Mouse (Mus musculus) midbrain, embryonic 11.5 days (tissue): ENCODE data around the gene Prl2c3. TPM values are rescaled to one million over a fixed set of nuclear protein-coding genes. Genes with fewer than 3 reads are reported as not detected.
"Not testable (repeated sequence)": the region's sequence is repeated elsewhere in the genome, so short reads cannot be mapped to it uniquely, and the experiment has no call there.

Experiments used
- ATAC-seq: fragments of 200-750 bp; cut with Nextera tagmentation; 2 replicates; pipeline ENCODE4 v1.8.0; 2017; ENCODE audit warnings: moderate TSS enrichment, moderate library complexity; ENCODE audit not compliant: low FRiP score
- DNase-seq: peaks from one replicate; pipeline ENCODE4 v3.0.0; 2015; ENCODE audit warnings: low spot score; ENCODE audit errors: missing footprints
- H3K27ac ChIP-seq: fragments of 300-500 bp; sonication (generic); 2 replicates; pipeline ENCODE4 v1.5.1; 2014; ENCODE audit warnings: low read depth, low read length
- H3K27me3 ChIP-seq: fragments of 300-500 bp; sonication (generic); 2 replicates; pipeline ENCODE4 v1.6.1; 2014; ENCODE audit warnings: mild to moderate bottlenecking, low read length, moderate library complexity, mixed read lengths; ENCODE audit not compliant: control insufficient read depth, insufficient read depth
- H3K36me3 ChIP-seq: fragments of 300-500 bp; sonication (generic); 2 replicates; pipeline ENCODE4 v1.6.1; 2014; ENCODE audit warnings: mild to moderate bottlenecking, low read length, moderate library complexity, mixed read lengths; ENCODE audit not compliant: control insufficient read depth, insufficient read depth
- H3K4me1 ChIP-seq: fragments of 300-500 bp; sonication (generic); 2 replicates; pipeline ENCODE4 v1.6.1; 2014; ENCODE audit warnings: low read length; ENCODE audit not compliant: control insufficient read depth, insufficient read depth
- H3K4me2 ChIP-seq: fragments of 300-500 bp; sonication (generic); 2 replicates; pipeline ENCODE4 v1.6.1; 2014; ENCODE audit warnings: mild to moderate bottlenecking, moderate library complexity
- H3K4me3 ChIP-seq: fragments of 300-500 bp; sonication (generic); 2 replicates; pipeline ENCODE4 v1.5.1; 2014; ENCODE audit warnings: low read depth, low read length
- H3K9ac ChIP-seq: fragments of 300-500 bp; sonication (generic); 2 replicates; pipeline ENCODE4 v1.6.1; 2014; ENCODE audit warnings: low read length
- H3K9me3 ChIP-seq: fragments of 300-500 bp; sonication (generic); 2 replicates; pipeline ENCODE4 v1.6.1; 2016; ENCODE audit warnings: low read length; ENCODE audit not compliant: control insufficient read depth
- WGBS: fragments of 180-500 bp; shearing (Covaris S2); extraction: QIAGEN DNeasy Blood & Tissue Kit; methylation state at CpG from one replicate; pipeline ENCODE4 v1.1.7; 2014; 5-methylcytosine and 5-hydroxymethylcytosine counted together
- polyA plus RNA-seq: library from polyadenylated mRNA; unstranded; fragments of >200 nt; fragmentation: Nextera tagmentation; extraction: Ambion mirVana; gene quantifications from 2 replicates; pipeline ENCODE4 v1.2.1, GENCODE M21; 2014

The Prl2c3 gene
- polyA plus RNA-seq, 1 experiment from 2014 or later, result not detected

DNA sequence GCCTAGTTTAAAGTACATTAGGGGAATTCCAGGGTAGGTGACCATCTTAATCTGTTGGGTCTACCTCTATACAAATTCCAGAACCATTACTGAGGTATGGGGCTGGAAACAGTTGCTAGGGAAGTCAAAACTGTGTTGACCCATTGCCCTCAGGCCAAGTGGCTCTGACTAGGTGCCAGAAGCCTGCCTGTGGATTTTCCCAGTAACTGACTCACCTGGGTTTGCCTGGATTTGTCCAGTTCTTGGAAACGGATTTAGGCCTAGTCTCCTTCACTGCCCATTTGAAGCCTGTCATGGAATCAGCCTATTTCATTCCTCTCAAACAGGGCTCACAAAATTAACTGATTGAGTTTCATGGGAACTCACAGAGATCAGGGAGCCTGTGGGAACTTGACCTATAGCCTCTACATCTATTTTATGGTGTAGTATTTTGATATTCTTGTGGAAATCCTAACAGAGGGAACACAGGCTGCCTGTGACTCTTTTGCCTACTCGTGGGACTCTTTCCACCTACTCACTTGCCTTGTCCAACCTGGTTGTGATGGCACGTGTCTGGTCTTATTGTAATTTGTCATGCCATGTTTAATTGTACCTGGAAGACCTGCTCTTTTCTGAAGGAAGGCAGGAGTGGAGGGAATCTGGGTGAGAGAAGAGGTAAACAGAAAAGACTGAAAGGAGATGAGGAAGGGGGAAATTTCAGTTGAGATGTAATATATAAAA lies 9.1 kb upstream of the Prl2c3 start:
- not testable (repeated sequence) for H3K4me2 ChIP-seq, H3K9me3 ChIP-seq, ATAC-seq, H3K27ac ChIP-seq, H3K4me1 ChIP-seq, H3K9ac ChIP-seq, H3K36me3 ChIP-seq, H3K4me3 ChIP-seq, DNase-seq, H3K27me3 ChIP-seq
- 65% methylated on average over 3 of the region's 3 CpGs for WGBS

DNA sequence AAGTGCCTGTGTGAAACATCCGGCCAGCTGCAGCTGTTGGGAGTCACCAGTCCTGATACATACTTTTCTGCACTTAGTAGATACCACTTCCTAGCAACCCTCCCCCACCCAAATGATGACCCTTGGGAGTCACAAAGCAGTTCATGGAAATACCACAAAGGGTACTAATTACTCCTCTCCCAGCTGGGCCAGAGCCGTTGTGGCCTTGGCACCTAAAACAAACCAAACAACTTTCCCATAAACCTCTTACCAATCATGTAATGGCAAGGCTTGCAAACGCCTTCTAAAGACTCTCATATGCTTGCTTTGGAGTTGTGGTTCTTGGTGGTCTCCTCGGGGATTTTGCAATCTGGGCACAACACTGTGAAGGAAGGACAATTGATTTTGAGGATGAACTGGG lies 6.6 kb upstream of the Prl2c3 start:
- H3K27me3 ChIP-seq, H3K4me1 ChIP-seq, H3K9ac ChIP-seq, H3K4me2 ChIP-seq, H3K9me3 ChIP-seq, H3K36me3 ChIP-seq, H3K4me3 ChIP-seq, H3K27ac ChIP-seq, DNase-seq: not testable (repeated sequence)
- 0 out of 2 replicates have a peak, but pooled peaks have one; percentile 15 for ATAC-seq
- WGBS, result 63% methylated on average over 3 of the region's 4 CpGs

DNA sequence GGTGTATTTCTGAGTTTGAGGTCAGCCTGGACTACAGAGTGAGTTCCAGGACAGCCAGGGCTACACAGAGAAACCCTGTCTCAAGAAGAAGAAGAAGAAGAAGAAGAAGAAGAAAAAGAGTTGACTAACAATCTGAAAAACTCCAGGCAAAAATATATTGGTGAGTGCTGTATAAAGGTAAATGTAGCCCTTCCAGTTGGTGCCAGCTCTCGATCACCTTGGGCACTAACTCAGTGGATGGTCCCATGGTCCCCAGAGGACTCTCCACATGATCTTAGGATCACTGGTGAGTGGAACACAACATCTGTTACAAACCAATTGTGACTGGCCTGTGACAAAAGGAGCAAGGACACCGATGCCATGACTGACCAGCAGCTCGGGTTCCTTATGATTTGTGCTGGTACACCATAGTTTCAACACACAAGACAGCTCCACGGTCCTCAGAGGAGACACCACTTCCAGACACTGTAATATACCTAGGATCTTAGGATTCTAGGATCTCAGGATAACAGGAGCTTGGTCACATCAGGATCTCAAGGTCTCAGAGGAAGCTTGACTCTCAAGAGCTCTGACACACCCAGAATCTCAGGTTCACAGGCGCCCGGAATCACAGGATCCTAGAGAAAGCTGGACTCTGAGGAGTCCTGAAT lies 30.3 kb downstream of the Prl2c3 start:
- not testable (repeated sequence) for H3K36me3 ChIP-seq, H3K4me3 ChIP-seq, H3K4me1 ChIP-seq, H3K27ac ChIP-seq, H3K9ac ChIP-seq, H3K9me3 ChIP-seq, H3K4me2 ChIP-seq, H3K27me3 ChIP-seq
- 80% methylated on average over 6 of the region's 6 CpGs for WGBS
- DNase-seq (peak; percentile 65), ATAC-seq (0 out of 2 replicates have a peak, but pooled peaks have one; percentile 24)

Other genes with a start within 250 kb of the Prl2c3 start
- 14.3 and 14.7 TPM in 2 replicates for gene Ero1lb, start 234.2 kb downstream of the Prl2c3 start, polyA plus RNA-seq
- gene Prl2c2, start 205.3 kb upstream of the Prl2c3 start, polyA plus RNA-seq, result not detected in 2 replicates